Mouse (Mus musculus): Measurements from ENCODE around the gene Rbsn.

Gene Rbsn

GRCm38 (mm10) chr6:92176450-92176849 lies 38.3 kb downstream of the Rbsn start:
- DNase-seq (ENCODE audit: low read depth): no peak

- no peak for DNase-seq (ENCODE audit: low read depth)
Measured at GRCm38 (mm10) chr6:92162724-92163123, 52.0 kb downstream of the Rbsn start.

- no peak for DNase-seq (ENCODE audit: low read depth)
Measured at GRCm38 (mm10) chr6:92158801-92159200, 55.9 kb downstream of the Rbsn start.

- DNase-seq (ENCODE audit: low read depth): no peak
Measured at GRCm38 (mm10) chr6:92153774-92154173, 61.0 kb downstream of the Rbsn start.

GRCm38 (mm10) chr6:92145881-92146280 lies 68.8 kb downstream of the Rbsn start:
- DNase-seq (ENCODE audit: low read depth): no peak
